Mouse (Mus musculus): Measurements from ENCODE around the gene Thtpa.

GRCm38 (mm10) chr14:55122359-55122758 lies 27.8 kb downstream of the Thtpa start:
- TF ChIP-seq CTCF (IDR thresholded peaks at IDR 0.05; ENCODE audit: control insufficient read depth, insufficient read depth, insufficient replicate concordance, low read depth, low read length) (no peak), POLR2A (IDR thresholded peaks at IDR 0.05; ENCODE audit: control insufficient read depth, low read depth, low read length) (no peak)

Measured in testis, adult 2 months (tissue).